Mouse (Mus musculus): ENCODE results near the gene Rassf3.

DNA sequence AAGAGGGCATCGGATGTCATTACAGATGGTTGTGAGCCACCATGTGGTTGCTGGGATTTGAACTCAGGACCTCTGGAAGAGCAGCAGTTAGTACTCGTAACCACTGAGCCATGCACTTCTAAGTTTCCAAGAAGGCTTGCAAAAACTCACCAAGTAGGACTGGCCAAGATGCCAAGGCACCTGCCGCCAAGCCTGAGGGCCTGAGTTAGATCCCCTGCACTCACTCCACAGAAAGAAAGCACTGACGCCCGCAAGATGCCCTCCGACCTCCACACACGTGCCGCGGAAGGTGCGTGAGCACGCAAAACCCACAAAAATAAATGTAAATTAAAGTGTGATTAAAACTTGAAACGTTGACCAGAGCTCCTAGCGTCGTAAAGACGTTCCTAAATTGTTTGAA is 111.8 kb downstream of the Rassf3 start:
- TF ChIP-seq CTCF (IDR thresholded peaks at IDR 0.05; ENCODE audit: extremely low read depth, insufficient read depth, insufficient read length, insufficient replicate concordance) (no peak), POLR2A (IDR thresholded peaks at IDR 0.05; ENCODE audit: low read depth, low read length) (no peak)
